Mouse (Mus musculus): ENCODE data around the gene Wt1. TPM values are rescaled to one million over a fixed set of nuclear protein-coding genes. Genes with fewer than 3 reads are reported as not detected.

Wt1 gene
- total RNA-seq, 1 experiment from 2014 or later: not detected

DNA sequence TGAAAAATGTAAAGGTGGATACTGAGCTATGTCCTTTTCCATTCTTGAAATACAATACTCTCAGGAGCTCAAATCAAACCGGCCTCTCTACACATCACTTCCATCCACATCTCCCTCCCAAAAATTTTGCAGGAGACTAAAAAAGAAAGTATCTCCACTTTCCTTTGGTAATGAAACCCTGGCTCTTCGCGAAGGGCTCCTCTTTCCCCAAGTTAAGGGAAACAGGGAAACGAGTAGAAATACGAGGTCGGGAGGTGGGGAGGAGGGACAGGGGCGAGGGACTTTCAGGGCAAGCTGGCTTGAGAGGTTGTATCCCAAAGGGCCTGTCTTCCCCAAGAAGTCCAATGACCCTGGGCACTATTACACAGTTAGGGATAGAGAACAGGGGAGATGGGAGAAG lies 1.9 kb upstream of the Wt1 start:
- ATAC-seq (replicated peaks; ENCODE audit: insufficient number of reproducible peaks, low FRiP score, low TSS enrichment, poor library complexity, severe bottlenecking): no peak

DNA sequence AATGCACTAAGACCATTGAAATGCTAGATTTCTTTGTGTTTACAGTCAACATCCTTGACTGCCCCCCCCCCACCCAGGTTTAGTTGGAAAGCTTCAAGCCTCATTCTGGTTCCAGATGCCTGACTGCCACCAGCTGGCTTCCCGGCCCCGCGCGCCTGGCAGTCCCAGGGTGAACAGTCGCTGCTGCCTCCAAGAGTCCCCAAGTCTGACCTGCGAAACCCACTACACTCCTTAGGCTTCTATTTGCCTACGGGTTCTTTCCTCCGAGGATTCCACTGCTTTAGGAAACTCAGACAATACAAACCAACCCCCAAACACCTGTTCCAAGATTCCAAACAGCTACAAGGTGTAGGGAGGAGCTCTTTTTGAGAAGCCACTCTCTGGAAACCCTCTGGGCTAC lies 1.1 kb upstream of the Wt1 start:
- ATAC-seq (replicated peaks; ENCODE audit: insufficient number of reproducible peaks, low FRiP score, low TSS enrichment, poor library complexity, severe bottlenecking): no peak

DNA sequence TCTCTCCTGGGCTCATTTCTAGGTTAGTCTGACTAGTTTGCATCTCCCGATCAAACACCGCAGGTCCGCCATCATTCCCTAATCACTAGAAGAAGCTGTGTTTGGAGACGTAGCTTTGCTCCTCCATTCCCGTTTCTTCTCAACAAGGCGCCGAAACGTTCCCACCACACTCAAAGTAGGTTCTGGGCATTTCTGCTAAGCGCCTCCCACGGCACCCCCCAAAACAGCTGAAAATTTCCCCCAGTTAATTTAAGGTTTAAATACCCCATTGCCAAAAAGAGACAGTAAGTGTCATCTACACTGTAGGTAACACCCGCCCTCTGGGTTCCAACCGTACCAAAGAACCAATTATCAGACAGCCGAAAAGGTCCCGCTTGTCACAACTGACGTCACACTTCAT lies 688 bp upstream of the Wt1 start:
- ATAC-seq (replicated peaks; ENCODE audit: insufficient number of reproducible peaks, low FRiP score, low TSS enrichment, poor library complexity, severe bottlenecking): no peak

DNA sequence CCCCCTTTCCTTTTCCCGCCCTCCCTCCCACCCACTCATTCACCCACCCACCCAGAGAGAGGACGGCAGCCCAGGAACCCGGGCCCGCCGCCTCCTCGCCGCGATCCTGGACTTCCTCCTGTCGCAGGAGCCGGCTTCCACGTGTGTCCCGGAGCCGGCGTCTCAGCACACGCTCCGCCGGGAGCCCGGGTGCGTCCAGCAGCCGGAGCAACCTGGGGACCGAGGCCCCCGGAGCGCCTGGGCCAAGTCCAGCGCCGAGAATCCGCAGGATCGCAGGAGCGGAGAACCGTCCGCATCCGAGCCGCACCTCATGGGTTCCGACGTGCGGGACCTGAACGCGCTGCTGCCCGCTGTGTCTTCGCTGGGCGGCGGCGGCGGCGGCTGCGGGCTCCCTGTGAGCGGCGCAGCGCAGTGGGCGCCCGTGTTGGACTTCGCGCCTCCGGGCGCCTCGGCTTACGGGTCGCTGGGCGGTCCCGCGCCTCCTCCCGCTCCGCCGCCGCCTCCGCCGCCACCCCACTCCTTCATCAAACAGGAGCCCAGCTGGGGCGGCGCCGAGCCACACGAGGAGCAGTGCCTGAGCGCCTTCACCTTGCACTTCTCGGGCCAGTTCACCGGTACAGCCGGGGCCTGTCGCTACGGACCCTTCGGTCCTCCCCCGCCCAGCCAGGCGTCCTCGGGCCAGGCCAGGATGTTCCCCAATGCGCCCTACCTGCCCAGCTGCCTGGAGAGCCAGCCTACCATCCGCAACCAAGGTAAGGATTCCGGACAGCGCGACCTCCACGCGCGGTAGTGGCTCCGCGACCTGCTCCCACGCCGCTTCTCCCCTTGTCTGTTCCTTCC lies 582 bp downstream of the Wt1 start:
- ATAC-seq (replicated peaks; ENCODE audit: insufficient number of reproducible peaks, low FRiP score, low TSS enrichment, poor library complexity, severe bottlenecking): no peak

DNA sequence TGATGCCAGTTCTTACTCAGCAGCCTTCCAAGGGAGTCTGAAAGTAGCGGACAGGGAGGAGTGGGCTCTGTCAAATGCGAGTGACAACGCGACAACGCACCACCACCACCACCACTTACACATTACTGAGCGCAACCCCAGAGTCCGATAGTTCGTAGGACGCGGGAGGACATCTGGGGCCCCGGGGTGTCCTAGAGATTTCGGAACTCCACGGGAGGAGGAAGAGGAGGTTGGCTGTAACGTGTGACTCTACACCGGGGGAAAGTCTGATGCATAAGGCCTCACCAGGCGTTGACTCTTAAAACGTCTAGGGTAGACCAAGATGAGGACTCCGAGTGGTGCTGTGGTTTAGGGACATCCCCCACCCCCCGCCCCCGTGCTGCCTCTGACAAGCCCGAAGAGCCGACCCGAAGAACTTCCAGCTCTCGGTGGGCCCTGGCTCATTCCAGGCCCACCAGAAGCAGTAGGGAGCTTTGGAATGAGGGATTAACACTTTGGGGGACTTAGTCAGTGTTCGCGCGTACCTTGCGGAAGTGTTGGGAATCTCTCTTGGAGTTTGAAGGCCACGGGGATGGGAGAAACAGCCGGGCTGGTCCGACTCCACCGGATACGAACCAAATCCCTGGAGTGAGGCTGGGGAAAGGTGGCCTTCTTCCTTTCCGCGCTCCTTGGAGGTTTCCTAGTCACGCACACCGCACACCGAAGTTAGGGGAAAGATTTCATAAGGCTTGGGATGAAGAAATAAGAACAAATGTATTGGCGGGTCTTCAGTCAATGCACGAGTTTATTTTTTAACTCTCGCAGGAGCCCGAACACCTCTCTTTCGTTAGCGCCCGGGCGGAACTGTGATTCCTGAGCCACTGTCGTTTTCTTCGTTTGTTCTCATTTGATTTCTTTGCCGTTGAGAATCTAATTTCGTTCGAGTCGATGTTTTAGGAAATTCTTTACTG lies 1.5 kb downstream of the Wt1 start:
- no peak for ATAC-seq (replicated peaks; ENCODE audit: insufficient number of reproducible peaks, low FRiP score, low TSS enrichment, poor library complexity, severe bottlenecking)

DNA sequence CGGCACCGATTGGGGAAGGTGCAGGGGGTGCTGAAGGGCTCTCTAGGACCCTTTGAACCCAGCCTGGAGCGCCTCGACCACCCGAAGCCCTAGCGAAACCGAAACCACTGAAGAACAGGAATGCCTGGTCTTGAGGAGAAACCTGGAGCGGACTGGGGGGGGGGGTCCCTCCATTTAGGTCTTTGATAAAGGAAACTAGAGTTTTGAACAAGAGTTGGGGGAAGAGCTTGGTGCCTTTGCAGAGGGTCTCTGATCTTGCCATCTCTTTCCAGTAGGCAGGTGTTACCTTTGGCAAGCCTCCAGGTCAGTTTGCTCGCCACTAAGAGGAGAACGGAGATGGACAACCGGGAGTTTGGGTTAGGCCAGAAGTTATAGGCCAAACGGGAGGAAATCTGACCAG lies 2.2 kb downstream of the Wt1 start:
- no peak for ATAC-seq (replicated peaks; ENCODE audit: insufficient number of reproducible peaks, low FRiP score, low TSS enrichment, poor library complexity, severe bottlenecking)

DNA sequence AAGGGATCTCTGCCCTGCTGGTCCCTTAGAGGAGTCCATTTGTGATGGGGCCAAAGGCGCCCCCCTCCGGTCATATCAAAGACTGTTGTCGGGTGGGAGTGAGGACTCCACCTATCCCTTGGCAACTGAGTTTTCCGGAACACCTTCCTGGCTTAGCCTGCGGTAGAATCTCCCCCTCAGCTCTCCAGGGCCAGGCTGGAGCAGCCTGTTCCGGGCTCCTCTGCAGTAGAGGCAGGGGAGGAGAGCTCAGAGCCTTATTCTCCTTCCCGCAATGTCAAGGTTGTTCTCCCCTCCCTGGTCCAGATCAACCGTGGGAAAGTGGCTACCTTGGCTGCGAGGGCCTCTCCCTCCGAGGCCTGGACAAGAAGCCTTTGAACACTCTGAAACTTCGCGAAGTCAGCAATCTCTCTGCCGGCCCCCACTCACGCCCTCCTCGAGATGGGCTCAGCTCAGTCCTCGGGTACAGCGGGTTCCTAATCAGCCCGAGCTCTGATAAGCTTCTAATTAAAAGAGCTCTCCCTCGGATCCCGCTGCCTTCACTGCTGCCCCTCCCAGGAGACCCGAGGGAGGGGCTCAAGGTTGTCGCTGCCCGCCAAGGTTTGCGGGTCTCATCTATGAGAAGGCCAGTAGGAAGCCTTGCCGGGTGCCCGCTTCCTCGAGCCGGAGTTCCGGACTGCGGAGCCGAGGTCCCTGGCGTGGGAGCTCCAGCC lies 4.2 kb downstream of the Wt1 start:
- no peak for ATAC-seq (replicated peaks; ENCODE audit: insufficient number of reproducible peaks, low FRiP score, low TSS enrichment, poor library complexity, severe bottlenecking)

DNA sequence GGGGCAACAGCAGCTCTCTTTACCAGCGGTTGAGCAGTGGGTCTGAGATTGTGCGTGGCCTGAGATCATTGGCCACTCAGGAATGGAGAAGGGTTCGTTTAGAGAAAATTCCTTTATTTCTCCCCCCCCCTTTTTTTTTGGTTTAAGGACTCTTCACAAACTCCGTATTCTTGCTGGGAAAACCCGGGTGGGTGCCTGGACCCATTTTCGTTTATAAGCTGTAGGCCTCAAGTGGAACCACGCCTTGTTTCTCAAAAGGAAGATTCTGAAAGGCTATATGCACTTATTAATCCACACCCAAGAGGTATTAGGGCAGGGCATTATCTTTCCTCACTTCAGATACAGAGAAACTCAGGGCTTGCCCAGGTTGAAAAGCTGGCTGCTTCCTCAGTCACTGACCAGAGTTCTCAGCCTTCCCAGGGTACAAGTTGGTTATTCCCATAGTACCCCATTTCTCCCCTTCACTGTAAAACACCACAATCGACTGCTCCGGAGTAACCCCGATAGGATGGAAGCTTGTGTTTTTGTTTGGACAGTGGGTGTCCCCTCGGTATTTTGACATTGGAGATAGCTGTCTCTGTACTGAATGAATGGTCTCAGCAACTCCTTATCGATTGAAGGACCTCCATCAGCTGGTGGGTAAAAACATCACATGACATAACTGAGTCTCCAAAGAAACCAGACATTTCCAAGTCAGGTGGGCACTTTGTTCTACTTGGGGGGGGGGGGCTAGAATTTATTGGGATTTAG lies 4.9 kb downstream of the Wt1 start:
- no peak for ATAC-seq (replicated peaks; ENCODE audit: insufficient number of reproducible peaks, low FRiP score, low TSS enrichment, poor library complexity, severe bottlenecking)

DNA sequence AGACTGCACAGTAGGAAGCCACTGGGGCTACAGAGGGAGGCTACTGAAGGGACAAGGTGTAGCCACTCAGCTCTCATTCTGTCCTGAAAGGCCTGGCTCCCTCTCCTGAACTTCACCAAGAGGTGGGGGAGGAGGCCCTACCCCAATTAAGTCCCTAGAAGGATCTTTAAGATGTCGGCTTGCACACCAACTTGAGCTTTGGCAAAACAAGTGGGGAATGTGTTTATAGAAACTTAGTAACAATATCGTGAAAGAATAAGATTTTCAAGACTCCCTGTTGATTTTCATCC lies 5.4 kb downstream of the Wt1 start:
- no peak for ATAC-seq (replicated peaks; ENCODE audit: insufficient number of reproducible peaks, low FRiP score, low TSS enrichment, poor library complexity, severe bottlenecking)

DNA sequence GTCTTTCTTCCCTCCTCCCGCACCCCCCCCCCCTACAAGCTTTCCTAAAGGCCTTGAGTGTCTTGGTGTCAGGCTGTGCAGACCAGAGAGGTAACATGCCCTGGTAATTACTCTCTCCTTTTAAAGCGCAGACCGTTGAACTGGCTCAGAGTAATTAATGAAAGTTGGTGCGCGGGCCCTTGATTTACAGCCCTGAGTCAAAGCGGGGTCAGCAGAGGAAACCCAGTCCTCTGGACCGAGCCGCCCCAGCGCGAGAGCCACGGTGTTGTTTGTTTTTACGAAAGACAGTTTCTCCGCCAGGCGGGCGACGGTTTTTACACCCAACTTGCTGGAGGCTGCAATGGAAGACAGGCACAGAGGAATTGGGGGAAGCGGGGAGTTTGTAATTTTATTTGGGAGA lies 6.0 kb downstream of the Wt1 start:
- no peak for ATAC-seq (replicated peaks; ENCODE audit: insufficient number of reproducible peaks, low FRiP score, low TSS enrichment, poor library complexity, severe bottlenecking)

DNA sequence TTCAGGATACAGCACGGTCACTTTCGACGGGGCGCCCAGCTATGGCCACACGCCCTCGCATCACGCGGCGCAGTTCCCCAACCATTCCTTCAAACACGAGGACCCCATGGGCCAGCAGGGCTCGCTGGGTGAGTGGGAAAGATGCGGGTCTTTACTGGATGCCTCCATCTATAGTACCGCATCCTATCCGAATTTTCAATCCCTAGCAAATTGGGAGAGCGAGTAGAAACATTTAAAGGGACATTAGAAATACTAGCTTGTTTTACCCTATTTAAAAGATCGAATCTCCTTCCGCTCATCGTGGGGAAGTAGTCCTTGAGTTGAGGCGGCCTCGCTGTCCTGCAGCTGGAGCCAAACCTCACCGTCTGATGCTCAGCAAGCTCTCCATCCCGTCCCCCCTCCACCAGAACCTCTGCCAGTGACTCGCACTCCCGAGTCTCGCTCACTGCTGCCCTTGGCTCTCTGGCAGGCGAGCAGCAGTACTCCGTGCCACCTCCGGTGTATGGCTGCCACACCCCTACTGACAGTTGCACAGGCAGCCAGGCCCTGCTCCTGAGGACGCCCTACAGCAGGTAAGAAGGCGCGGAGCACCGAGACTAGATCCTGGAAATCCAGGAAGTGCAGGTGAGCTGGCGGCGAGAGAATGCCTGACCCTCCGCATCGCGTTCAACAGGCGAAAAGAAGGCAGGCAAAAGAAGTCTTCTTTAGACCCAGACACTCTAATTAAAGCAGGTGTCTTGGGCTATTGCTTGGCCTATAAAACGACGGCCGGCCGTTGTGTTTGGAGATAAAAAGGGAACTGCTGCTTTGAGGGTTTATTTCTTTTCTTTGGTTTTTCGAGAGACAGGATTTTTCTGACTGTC lies 6.8 kb downstream of the Wt1 start:
- ATAC-seq (replicated peaks; ENCODE audit: insufficient number of reproducible peaks, low FRiP score, low TSS enrichment, poor library complexity, severe bottlenecking): no peak

DNA sequence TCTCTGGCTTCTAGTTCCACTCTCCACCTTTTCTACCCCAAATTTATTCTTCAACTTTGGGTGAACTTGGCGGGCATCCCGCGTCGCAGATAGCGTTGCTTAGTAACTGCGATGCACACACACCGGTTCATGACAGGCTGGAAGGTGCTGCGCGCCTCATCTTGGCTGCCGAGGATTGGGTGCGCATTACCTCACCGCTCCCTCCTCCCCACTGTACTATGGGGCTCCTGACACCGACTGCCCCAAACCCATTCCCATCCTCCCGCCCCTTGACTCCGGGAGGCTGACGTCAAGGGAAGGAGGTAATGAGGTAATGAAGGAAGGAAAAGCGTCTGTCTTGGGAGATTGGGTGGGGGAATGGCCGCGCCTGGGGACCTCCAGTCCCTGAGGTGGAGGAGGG lies 8.0 kb downstream of the Wt1 start:
- ATAC-seq (replicated peaks; ENCODE audit: insufficient number of reproducible peaks, low FRiP score, low TSS enrichment, poor library complexity, severe bottlenecking): no peak

DNA sequence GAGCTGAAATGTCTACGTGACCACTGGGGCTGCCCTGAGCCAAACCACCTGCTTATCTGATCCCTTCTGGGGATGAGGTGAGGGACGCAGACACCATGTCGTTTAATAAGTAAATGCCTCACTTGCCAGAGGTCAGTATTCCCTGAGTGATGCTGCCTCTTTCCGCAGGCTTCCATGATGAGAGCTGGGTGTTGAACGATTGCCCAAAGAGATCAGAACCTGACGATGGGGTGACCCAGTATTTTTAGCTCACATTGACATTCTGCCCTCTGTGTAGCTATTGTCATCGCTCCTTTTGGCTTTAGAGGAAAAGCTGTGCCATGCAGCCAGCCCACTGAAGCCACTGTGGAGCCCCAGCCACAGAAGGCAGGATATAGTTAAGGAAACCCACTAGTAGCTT lies 13.1 kb downstream of the Wt1 start:
- no peak for ATAC-seq (replicated peaks; ENCODE audit: insufficient number of reproducible peaks, low FRiP score, low TSS enrichment, poor library complexity, severe bottlenecking)

DNA sequence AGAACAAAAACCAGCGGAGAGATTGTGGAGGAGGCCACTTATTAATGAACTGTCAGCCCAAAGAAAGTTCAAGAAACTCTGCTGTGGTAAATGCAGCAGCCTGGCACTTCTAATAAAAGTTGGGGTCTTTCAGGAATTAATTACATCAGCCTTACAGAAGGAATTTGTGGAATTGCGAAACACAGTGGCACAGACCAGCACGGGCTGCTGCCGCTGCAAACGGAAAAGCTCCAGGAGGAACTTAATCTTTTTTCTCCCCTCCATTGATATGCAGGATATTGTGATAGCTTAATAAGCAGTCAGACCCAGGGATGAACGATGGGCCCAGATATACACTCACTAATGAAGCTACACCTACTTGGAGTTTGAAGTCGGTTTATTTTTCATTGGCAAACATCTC lies 15.0 kb downstream of the Wt1 start:
- no peak for ATAC-seq (replicated peaks; ENCODE audit: insufficient number of reproducible peaks, low FRiP score, low TSS enrichment, poor library complexity, severe bottlenecking)

DNA sequence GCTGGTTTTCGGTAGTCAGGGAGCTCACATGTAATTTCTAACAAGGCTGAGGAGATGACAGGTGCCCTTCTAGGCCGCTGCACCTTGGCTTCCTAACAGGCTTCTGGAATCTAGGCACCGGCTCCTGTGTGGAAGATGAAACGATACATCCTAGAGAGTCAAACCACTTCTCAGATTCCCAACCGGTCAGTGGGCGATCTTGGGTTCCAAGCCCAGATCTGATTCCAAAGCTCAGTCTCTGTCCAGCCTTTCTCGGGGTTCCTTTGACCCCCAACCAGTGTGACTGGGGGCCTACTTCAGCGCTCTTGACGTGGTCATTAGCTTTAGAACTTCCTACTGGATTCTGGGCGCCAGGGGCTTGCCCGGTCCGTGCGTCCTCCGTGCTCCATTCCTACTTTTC lies 17.4 kb downstream of the Wt1 start:
- no peak for ATAC-seq (replicated peaks; ENCODE audit: insufficient number of reproducible peaks, low FRiP score, low TSS enrichment, poor library complexity, severe bottlenecking)

DNA sequence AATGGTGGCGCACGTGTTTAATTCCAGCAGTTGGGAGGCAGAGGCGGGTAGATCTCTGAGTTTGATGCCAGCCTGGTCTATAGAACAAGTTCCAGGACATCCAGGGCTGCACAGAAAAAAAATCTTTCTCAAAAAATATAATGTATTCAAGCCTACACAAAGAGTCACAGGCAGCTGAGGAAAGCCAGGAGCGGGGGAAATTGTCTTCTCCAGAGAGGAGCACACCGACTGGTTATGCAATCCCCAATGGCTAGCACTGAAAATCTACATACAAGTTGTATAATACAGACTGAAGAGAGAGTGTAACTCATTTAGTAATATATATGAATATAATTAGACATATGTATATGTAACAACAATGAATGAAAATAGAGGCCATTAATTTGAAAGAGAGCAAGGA lies 25.2 kb downstream of the Wt1 start:
- ATAC-seq (replicated peaks; ENCODE audit: insufficient number of reproducible peaks, low FRiP score, low TSS enrichment, poor library complexity, severe bottlenecking): no peak

DNA sequence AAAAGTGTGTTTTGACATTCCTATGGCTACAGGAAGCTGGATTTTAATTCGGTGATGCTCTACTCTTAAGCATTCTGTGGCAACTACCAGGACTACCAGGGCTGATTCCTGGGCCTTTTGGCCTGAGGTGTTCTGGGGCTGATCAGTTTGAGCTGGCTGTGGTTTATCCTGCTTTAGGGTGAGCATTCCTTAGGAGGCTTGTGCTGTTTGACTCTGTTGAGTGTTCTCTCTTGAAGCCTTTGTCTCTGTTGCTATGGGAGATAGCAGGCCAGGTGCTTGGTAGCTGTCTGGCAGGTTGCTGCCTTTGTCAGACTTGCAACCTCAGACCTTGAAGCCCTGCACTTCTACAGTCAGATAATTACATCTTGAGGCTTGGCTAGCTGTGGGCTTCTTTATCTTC lies 26.7 kb downstream of the Wt1 start:
- no peak for ATAC-seq (replicated peaks; ENCODE audit: insufficient number of reproducible peaks, low FRiP score, low TSS enrichment, poor library complexity, severe bottlenecking)

DNA sequence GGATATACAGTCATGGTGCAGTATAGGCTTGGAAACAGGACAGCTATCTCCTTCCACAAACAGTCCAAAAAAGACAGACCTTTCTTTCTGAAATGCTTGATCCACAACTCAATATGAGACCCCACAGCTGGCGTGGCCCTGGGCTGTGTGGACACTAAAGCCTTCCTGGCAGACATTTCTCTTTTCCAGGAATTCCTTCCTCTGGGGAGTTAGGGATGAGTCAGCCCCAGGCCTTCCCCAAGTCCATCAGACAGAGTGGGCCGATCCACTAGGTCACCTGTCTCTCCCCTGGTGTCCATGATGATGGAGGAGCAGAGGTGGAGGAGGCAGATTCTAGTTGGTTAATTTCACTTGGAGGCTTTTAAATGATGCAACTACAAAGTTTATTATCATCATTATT lies 34.6 kb downstream of the Wt1 start:
- ATAC-seq (replicated peaks; ENCODE audit: insufficient number of reproducible peaks, low FRiP score, low TSS enrichment, poor library complexity, severe bottlenecking): no peak

Data from monocyte, adult 5-6 weeks (primary cell).